Mouse (Mus musculus) small intestine, adult 2 months (tissue): ENCODE data around the gene Gm4969.

Experiments
- CTCF ChIP-seq: fragments of 200-500 bp; IDR thresholded peaks from 2 replicates; pipeline ENCODE4 v1.5.1; 2012; ENCODE audit warnings: low read depth, mild to moderate bottlenecking, control low read depth, inconsistent platforms, low read length, moderate library complexity, mixed read lengths; ENCODE audit not compliant: insufficient replicate concordance, insufficient read length; ENCODE audit errors: extremely low read depth
- POLR2A ChIP-seq: fragments of 200-500 bp; IDR thresholded peaks from 2 replicates; pipeline ENCODE4 v1.6.1; 2012; ENCODE audit warnings: low read depth, mild to moderate bottlenecking, control low read depth, inconsistent platforms, low read length, moderate library complexity

DNA sequence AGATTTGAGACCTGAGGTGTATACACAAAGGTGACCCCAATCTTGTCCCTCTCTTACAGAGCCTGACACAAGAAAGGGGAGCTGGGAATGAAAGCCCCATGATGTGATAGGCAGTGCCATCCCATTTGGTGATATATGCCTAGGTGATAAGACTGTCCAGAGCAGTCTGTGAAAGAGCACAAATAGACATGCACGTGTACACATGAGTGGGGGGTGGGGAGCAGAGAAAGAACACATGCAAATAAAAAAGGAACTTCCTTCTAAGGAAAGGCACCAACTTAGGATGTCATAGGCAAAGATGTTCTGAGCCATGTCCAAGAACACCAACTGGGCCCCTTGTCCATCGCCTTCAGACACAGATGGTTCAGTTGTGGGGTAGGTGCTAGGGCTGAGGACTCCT is 13.7 kb downstream of the Gm4969 start:
- TF ChIP-seq CTCF = no peak
- no peak for TF ChIP-seq POLR2A
